Mouse (Mus musculus) heart, adult 2 months (tissue): ENCODE results near the gene Wwox. TPM values are rescaled to one million over a fixed set of nuclear protein-coding genes. Genes with fewer than 3 reads are reported as not detected.

Experiments
- DNase-seq, 2 experiments: peaks; one replicate each; pipeline ENCODE4 v3.0.0; 2021
- H3K27ac ChIP-seq: fragments of 200-600 bp; 2 replicates; pipeline ENCODE4 v1.8.1; 2022
- H3K27me3 ChIP-seq: fragments of 200-500 bp; 2 replicates; pipeline ENCODE4 v1.6.1; 2012; ENCODE audit warnings: mild to moderate bottlenecking, low read length, inconsistent platforms, mixed read lengths; ENCODE audit not compliant: control insufficient read depth, insufficient read depth
- H3K36me3 ChIP-seq: fragments of 200-500 bp; 2 replicates; pipeline ENCODE4 v1.6.1; 2012; ENCODE audit warnings: low read length, inconsistent platforms; ENCODE audit not compliant: control insufficient read depth, insufficient read depth
- H3K4me1 ChIP-seq: fragments of 200-500 bp; 2 replicates; pipeline ENCODE4 v1.6.1; 2011; ENCODE audit warnings: low read length; ENCODE audit not compliant: control insufficient read depth, insufficient read depth
- H3K4me3 ChIP-seq: fragments of 200-600 bp; 2 replicates; pipeline ENCODE4 v1.8.1; 2022
- H3K79me2 ChIP-seq: fragments of 200-500 bp; replicated peaks from 2 replicates; pipeline ENCODE4 v1.6.1; 2012; ENCODE audit warnings: mild to moderate bottlenecking, inconsistent platforms, low read length, moderate library complexity, mixed read lengths; ENCODE audit not compliant: control insufficient read depth, insufficient read depth
- H3K9ac ChIP-seq: fragments of 200-500 bp; 2 replicates; pipeline ENCODE4 v1.6.1; 2012; ENCODE audit warnings: low read depth, mild to moderate bottlenecking, control low read depth, inconsistent platforms, low read length, mixed read lengths
- CTCF ChIP-seq: fragments of 200-600 bp; IDR thresholded peaks from 2 replicates; pipeline ENCODE4 v1.8.1; 2022; ENCODE audit warnings: antibody characterized with exemption, mild to moderate bottlenecking, moderate library complexity
- EP300 ChIP-seq: fragments of 200-500 bp; IDR thresholded peaks from 2 replicates; pipeline ENCODE4 v1.6.1; 2011; ENCODE audit warnings: low read depth, low read length, control low read depth; ENCODE audit not compliant: insufficient read depth
- POLR2A ChIP-seq: fragments of 200-500 bp; IDR thresholded peaks from 2 replicates; pipeline ENCODE4 v1.6.1; 2011; ENCODE audit warnings: mild to moderate bottlenecking, low read depth, low read length, control low read depth; ENCODE audit not compliant: insufficient read depth
- WGBS: fragments of 180-500 bp; shearing (Covaris S2); methylation state at CpG from one replicate; pipeline ENCODE4 v1.1.7; 2018; 5-methylcytosine and 5-hydroxymethylcytosine counted together
- intact Hi-C: fragments of 180-260 bp; cut with DNase I; formaldehyde crosslinking; loops from one replicate; pipeline ENCODE4 v1.15.1; 2025
- polyA plus RNA-seq: library from polyadenylated mRNA; depleted of rRNA; stranded (reverse); fragments of >200 nt; gene quantifications from 2 replicates; pipeline ENCODE4 v1.2.3, GENCODE M21; 2012
- total RNA-seq, 2 experiments: library from RNA; stranded (reverse); gene quantifications; 2 replicates each; pipeline ENCODE4 v1.2.3; 2021

Wwox gene
- total and polyA plus RNA-seq, 3 experiments, result 3.3 to 4.6 (median 4.6) TPM

DNA sequence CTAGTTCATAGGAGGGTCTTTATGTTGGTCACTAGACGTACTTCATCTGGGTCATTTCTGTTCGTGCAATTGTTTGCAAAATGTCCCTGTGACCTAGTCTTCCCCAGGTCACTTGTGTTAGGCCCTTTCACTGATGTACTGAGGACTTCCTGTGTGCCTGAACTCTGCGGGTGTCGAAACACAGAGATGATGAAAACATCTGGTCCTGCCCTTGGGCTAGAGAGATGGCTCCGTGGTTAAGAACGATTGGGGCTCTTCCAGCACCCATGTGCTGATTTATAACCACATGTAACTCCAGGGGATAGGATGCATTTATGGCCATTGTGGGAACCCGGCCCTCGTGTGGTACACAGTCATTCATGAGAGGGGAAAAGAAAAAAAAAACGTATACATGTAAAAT lies 392.1 kb downstream of the Wwox start:
- Histone ChIP-seq H3K9ac (no peak overlapping the region), H3K79me2 (no peaks in the 10 kb centered on the region), H3K4me3 (no peak overlapping the region), H3K4me1 (no peaks in the 10 kb centered on the region; the same call in 1 of the 2 replicates), H3K27ac (no peak overlapping the region), H3K36me3 (no peaks in the 10 kb centered on the region), H3K27me3 (no peaks in the 10 kb centered on the region)
- no peak for TF ChIP-seq POLR2A
- no peak for TF ChIP-seq EP300
- TF ChIP-seq CTCF, result no peak
- intact Hi-C loops, result no loop called here
- DNase-seq, result no peak
- WGBS, result 63% methylated on average over 9 of the region's 9 CpGs

DNA sequence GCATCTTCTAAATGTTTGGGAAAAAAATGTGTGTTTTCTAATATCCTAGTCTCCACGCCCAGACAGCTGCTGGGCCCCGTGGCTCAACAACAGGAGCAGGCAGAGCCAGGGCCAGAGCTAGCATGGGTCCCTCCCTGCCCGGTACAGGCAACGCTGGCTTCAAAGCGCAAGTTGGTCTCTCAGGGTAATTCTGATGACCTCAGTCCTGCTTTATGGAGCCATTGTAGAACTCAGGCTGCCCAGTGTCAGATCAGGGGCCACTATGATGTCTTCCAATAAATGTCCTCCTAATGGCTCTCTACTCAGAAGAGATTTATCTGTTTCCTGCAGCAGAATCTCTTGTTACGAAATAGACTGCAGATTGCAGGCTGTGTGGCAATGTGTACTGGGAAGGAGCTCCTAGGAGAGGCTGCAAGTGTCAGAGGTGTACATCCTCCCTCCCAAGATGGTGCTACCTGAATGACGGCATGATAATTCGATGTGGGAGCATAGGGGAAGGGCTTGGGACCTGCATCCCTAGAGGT lies 392.9 kb downstream of the Wwox start:
- Histone ChIP-seq H3K79me2 (no peaks in the 10 kb centered on the region), H3K27me3 (no peaks in the 10 kb centered on the region), H3K4me3 (no peak overlapping the region), H3K9ac (no peak overlapping the region), H3K36me3 (no peaks in the 10 kb centered on the region), H3K4me1 (no peaks in the 10 kb centered on the region; the same call in 1 of the 2 replicates), H3K27ac (no peak overlapping the region)
- no peak for TF ChIP-seq POLR2A
- TF ChIP-seq CTCF, result no peak
- TF ChIP-seq EP300, result no peak
- intact Hi-C loops, result no loop called here
- WGBS, result 79% methylated on average over 8 of the region's 8 CpGs
- DNase-seq, result peak; percentile 38 to 49

DNA sequence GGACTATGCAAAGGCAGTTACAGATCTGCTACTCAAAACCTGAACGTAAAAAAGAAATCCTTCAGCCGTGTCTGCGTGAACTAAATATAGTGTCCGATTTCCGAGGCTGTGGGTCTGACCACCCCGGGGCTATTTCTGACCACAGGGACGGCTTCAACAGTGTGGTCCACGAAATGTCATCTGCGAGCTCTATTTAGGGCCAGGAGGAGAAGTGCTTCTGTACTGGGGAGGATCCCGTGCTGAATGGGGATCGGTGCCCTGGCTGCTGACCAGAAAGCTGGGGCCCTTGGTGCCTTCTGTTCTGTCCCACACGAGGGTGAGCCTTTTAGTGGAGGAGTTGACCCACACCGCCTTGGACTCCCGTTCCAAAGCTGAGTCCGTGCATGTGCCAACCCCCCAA lies 395.3 kb downstream of the Wwox start:
- H3K36me3 ChIP-seq, result no peaks in the 10 kb centered on the region
- peak in 1 of 2 experiments; percentile 14 for DNase-seq
- no peaks in the 10 kb centered on the region for H3K27me3 ChIP-seq
- H3K9ac ChIP-seq, result no peak overlapping the region
- TF ChIP-seq CTCF (no peak), EP300 (no peak)
- no peak overlapping the region for H3K27ac ChIP-seq
- 56% methylated on average over 15 of the region's 15 CpGs for WGBS
- intact Hi-C loops, result no loop called here
- no peak overlapping the region for H3K4me3 ChIP-seq
- H3K79me2 ChIP-seq, result no peaks in the 10 kb centered on the region
- no peaks in the 10 kb centered on the region; the same call in 1 of the 2 replicates for H3K4me1 ChIP-seq

DNA sequence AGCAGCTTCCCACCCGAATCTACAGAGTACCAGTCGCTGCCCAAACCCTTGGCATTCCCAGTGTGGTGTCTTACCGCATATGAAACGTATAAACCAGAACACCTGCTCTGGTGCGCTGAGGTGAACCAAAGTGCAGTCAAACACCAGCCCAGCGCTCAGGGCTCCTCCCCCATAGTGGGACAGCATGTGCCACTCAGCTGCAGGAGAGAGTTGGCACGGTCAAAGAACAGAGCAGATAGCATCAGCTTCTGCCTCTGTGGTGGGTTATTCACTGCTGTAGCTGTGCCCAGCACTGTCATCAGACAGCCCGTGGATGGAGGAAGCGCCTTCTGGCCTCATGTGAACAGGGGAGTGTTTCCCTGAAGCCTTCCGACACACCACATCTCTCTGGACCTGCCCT lies 400.5 kb downstream of the Wwox start:
- Histone ChIP-seq H3K27me3 (no peaks in the 10 kb centered on the region; the same call in 1 of the 2 replicates), H3K4me3 (no peak overlapping the region), H3K4me1 (no peaks in the 10 kb centered on the region), H3K36me3 (no peaks in the 10 kb centered on the region), H3K9ac (no peak overlapping the region), H3K27ac (no peak overlapping the region), H3K79me2 (no peaks in the 10 kb centered on the region)
- TF ChIP-seq CTCF, result no peak
- no peak for TF ChIP-seq EP300
- TF ChIP-seq POLR2A, result no peak
- no peak for DNase-seq
- intact Hi-C loops, result no loop called here
- 85% methylated on average over 10 of the region's 10 CpGs for WGBS

DNA sequence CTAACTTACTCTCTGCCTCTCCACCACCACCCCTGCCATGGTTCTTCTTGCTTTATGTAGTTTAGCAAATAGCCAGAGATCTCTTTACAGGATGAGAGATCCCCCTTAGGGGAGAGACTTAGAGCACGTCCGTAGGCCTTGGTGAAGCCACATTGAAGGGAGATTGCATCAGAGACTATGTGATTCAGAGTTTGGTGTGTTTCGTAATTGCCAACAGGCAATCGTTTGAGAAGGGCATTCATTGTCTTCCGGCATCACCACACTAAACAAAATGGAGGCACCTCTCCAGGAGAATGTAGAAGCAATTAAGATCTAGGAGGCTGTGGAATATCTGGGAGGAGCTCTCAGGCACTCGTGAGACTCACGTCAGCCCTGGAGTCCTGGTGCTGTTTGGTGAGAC lies 408.2 kb downstream of the Wwox start:
- intact Hi-C loops, result no loop called here
- no peak for TF ChIP-seq POLR2A
- TF ChIP-seq CTCF, result no peak
- WGBS, result 92% methylated on average over 7 of the region's 7 CpGs
- Histone ChIP-seq H3K4me1 (no peaks in the 10 kb centered on the region), H3K79me2 (no peaks in the 10 kb centered on the region), H3K4me3 (no peak overlapping the region), H3K36me3 (no peaks in the 10 kb centered on the region), H3K9ac (no peak overlapping the region), H3K27ac (no peak overlapping the region), H3K27me3 (no peaks in the 10 kb centered on the region)
- no peak for DNase-seq

DNA sequence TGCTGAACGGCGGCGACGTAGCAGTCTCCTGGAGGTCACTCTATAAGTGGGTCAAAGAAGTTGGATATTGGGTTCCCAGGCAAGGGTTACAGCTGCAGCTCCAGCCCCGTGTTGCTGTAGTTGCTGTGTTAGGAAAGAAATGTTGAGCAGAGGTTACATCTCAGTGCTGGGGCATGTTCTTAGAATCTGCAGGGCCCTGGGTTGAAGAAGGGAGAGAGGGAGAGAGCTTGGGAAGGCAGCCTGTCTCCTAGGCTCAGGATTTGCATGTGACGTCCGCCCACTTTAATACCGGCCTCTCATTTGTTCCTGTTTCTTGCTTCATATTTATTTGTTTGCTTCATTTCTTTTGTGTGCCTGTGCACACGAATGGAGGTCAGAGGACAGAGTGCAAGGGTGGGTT lies 410.0 kb downstream of the Wwox start:
- no peak overlapping the region for H3K4me3 ChIP-seq
- H3K4me1 ChIP-seq, result no peaks in the 10 kb centered on the region
- TF ChIP-seq EP300, result no peak
- TF ChIP-seq CTCF, result no peak
- TF ChIP-seq POLR2A, result no peak
- intact Hi-C loops, result no loop called here
- no peaks in the 10 kb centered on the region for H3K79me2 ChIP-seq
- no peaks in the 10 kb centered on the region for H3K27me3 ChIP-seq
- H3K27ac ChIP-seq, result no peak overlapping the region
- no peak overlapping the region for H3K9ac ChIP-seq
- no peaks in the 10 kb centered on the region for H3K36me3 ChIP-seq
- DNase-seq, result no peak
- 87% methylated on average over 9 of the region's 9 CpGs for WGBS
